Mouse (Mus musculus) spleen, postnatal 10 days (tissue): ENCODE measurements at regions not wholly inside any gene's neighbourhood (a gene's known extent, or its start where the extent isn't known, plus 50 kb on each side); places are given as distances from the start of the nearest gene placed in this dataset.
A peak's percentile ranks its signal among the peaks of the same experiment; 100 is the strongest.

ENCODE experiments used
- DNase-seq, 2 experiments: peaks; one replicate each; pipeline ENCODE4 v3.0.0; 2021 to 2022; ENCODE audit warnings: low spot score in 2 of 2

GRCm38 (mm10) chr4:53219351-53219750 is 59.7 kb upstream of the Abca1 start:
- no peak for DNase-seq

- no peak for DNase-seq
These were observed 59.1 kb upstream of the Abca1 start for GRCm38 (mm10) chr4:53218752-53219151.

GRCm38 (mm10) chr4:53218291-53218640 is 58.6 kb upstream of the Abca1 start:
- DNase-seq = no peak

GRCm38 (mm10) chr4:53217608-53218290 is 58.1 kb upstream of the Abca1 start:
- DNase-seq = peak; percentile 23 to 77

GRCm38 (mm10) chr4:53212541-53212940 is 52.8 kb upstream of the Abca1 start:
- no peak for DNase-seq

- DNase-seq = no peak
These were observed 51.0 kb upstream of the Abca1 start for GRCm38 (mm10) chr4:53210685-53211084.
